Mouse (Mus musculus) MN1 (cell line): ENCODE measurements around the gene Fam19a1.

Source experiments
- DNase-seq: peaks from one replicate; pipeline ENCODE4 v3.0.0-alpha.2; 2016; ENCODE audit warnings: low spot score

Gene Fam19a1

GRCm38 (mm10) chr6:96437814-96438213 is 324.9 kb downstream of the Fam19a1 start:
- DNase-seq, result no peak

- no peak for DNase-seq
Measured at GRCm38 (mm10) chr6:96439419-96439818, 326.5 kb downstream of the Fam19a1 start.

GRCm38 (mm10) chr6:96441971-96442370 is 329.0 kb downstream of the Fam19a1 start:
- DNase-seq, result no peak

- no peak for DNase-seq
Measured at GRCm38 (mm10) chr6:96447466-96447865, 334.5 kb downstream of the Fam19a1 start.

GRCm38 (mm10) chr6:96456266-96456665 is 343.3 kb downstream of the Fam19a1 start:
- DNase-seq, result no peak

- DNase-seq, result no peak
Measured at GRCm38 (mm10) chr6:96457590-96458259, 344.8 kb downstream of the Fam19a1 start.

- DNase-seq, result no peak
Measured at GRCm38 (mm10) chr6:96459041-96459440, 346.1 kb downstream of the Fam19a1 start.

- no peak for DNase-seq
Measured at GRCm38 (mm10) chr6:96499464-96499863, 386.5 kb downstream of the Fam19a1 start.

GRCm38 (mm10) chr6:96541600-96541999 is 428.6 kb downstream of the Fam19a1 start:
- DNase-seq, result no peak

- DNase-seq, result no peak
Measured at GRCm38 (mm10) chr6:96544832-96545231, 431.9 kb downstream of the Fam19a1 start.

- DNase-seq, result no peak
Measured at GRCm38 (mm10) chr6:96550431-96550830, 437.5 kb downstream of the Fam19a1 start.

- no peak for DNase-seq
Measured at GRCm38 (mm10) chr6:96578649-96579048, 465.7 kb downstream of the Fam19a1 start.

GRCm38 (mm10) chr6:96580726-96581125 is 467.8 kb downstream of the Fam19a1 start:
- no peak for DNase-seq

- no peak for DNase-seq
Measured at GRCm38 (mm10) chr6:96581187-96581586, 468.2 kb downstream of the Fam19a1 start.

GRCm38 (mm10) chr6:96587427-96587826 is 474.5 kb downstream of the Fam19a1 start:
- no peak for DNase-seq

GRCm38 (mm10) chr6:96593031-96593430 is 480.1 kb downstream of the Fam19a1 start:
- DNase-seq, result no peak

GRCm38 (mm10) chr6:96595201-96595600 is 482.2 kb downstream of the Fam19a1 start:
- no peak for DNase-seq

GRCm38 (mm10) chr6:96624196-96624595 is 511.2 kb downstream of the Fam19a1 start:
- DNase-seq, result no peak

- no peak for DNase-seq
Measured at GRCm38 (mm10) chr6:96631518-96631917, 518.6 kb downstream of the Fam19a1 start.

GRCm38 (mm10) chr6:96632243-96632642 is 519.3 kb downstream of the Fam19a1 start:
- DNase-seq, result no peak

- DNase-seq, result no peak
Measured at GRCm38 (mm10) chr6:96635663-96636062, 522.7 kb downstream of the Fam19a1 start.

GRCm38 (mm10) chr6:96648742-96649141 is 535.8 kb downstream of the Fam19a1 start:
- no peak for DNase-seq

GRCm38 (mm10) chr6:96649267-96649666 is 536.3 kb downstream of the Fam19a1 start:
- no peak for DNase-seq

- no peak for DNase-seq
Measured at GRCm38 (mm10) chr6:96666311-96666710, 553.4 kb downstream of the Fam19a1 start.
